Mouse (Mus musculus): ENCODE data around the gene Stag2.

Stag2 gene

DNA sequence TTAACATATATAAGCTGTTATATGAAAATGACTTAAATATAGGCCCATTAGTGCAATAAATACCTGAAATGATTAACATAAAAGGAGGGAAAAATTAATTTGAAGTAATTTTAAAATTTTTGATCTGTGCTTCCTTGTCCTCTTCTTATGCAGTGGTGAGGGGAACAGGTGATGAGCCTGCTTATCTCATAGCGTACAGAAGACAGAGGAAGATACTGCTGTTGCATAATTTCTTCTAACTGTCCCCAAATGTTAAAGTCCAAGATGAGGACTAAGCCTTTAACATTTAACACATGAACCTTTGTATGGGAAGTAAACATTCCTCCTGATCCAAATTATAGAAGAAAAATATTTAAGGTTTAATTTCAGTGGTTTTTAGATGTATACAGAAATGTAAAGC is 66.6 kb downstream of the Stag2 start:
- no peak for DNase-seq (ENCODE audit: low spot score in 2 of 2)

DNA sequence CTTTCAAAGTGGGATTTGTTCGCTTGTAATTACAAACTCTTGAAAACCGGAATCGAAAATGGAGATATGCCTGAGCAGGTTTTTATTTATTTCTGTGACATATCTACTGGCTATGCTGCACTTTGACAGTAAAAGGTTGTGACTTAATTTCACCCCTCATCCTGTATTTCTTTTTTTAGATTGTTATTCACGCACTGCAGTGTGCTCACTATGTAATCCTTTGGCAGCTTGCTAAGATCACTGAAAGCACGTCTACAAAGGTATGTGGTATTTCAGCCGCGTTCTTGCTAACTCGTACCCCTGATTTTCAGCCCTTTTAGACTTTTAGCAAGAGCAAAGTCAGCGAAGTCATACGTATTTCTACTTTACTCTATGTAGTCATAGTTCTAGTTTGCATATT is 101.2 kb downstream of the Stag2 start:
- DNase-seq (ENCODE audit: low spot score in 2 of 2), result no peak

DNA sequence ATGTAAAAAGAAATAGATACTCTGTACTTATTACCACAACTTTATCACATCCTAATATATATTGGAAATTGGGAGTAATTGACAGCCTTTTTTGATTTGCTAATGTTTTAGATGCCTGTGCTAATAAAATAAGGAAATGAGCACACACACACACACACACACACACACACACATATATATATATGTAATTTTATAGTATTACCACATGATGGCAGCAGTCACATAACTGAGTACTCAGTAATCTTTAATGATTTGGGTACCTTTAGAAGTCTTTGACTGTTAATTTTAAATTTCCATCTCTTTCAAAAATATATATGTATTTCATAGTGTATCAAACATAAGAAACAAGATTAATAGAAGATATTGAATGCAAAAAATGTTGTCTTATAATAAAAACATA is 123.6 kb downstream of the Stag2 start:
- DNase-seq (ENCODE audit: low spot score in 2 of 2), result no peak

DNA sequence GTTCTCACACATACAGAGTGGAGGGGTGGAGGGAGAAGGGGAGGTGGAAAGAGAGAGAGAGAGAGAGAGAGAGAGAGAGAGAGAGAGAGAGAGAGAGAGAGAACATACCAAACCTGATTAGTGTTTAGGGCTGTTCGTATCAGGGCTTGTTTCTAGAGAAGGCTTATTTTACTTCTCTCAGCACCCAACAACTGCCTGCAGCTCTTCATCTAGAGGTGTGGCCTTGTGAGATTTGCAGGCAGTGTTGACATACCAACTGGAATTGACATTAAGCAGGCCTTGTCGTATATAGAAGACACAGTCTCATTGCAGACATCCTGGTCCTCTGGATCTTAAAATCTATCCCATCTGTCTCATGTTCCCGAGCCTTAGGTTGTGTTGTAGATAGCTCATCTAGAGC is 141.1 kb downstream of the Stag2 start:
- no peak for DNase-seq (ENCODE audit: low spot score in 2 of 2)

DNA sequence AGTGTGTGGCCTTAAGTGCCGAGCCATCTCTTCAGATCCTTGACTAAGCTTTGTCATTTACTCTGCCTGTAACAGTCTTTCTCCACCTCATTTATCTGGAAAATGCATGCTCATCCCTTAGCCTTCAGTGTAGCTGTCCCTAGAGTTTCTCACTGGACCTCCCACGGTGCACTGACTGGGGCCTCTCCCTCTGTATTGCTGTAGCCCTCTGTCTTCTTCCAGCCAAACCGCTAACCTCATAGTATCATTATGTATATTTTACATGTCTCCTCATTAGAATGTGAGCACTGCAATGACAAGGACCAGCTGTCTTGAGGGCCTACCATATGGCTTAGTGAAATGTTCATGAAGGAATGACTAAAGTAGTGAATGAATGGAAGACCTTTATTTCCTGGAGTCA is 166.1 kb downstream of the Stag2 start:
- no peak for DNase-seq (ENCODE audit: low spot score in 2 of 2)

DNA sequence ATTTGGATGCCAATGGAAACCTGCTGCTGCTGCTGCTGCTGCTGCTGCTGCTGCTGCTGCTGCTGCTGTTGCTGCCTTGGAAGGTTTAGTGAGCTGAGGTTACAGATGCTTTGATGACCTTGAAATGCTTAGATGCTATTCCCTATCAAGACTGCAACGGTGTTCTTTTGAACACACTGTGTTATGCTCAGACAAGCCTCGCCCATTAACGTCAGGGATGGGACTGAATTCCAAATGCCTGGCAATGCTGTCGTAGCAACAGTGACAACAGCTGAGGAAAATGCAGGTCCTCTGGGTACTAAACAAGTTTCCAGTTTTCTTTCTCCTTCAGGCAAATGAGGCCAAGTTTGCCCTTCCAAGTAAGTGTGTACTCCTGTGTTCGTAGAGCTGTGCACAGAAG is 171.3 kb downstream of the Stag2 start:
- DNase-seq (ENCODE audit: low spot score in 2 of 2), result no peak

DNA sequence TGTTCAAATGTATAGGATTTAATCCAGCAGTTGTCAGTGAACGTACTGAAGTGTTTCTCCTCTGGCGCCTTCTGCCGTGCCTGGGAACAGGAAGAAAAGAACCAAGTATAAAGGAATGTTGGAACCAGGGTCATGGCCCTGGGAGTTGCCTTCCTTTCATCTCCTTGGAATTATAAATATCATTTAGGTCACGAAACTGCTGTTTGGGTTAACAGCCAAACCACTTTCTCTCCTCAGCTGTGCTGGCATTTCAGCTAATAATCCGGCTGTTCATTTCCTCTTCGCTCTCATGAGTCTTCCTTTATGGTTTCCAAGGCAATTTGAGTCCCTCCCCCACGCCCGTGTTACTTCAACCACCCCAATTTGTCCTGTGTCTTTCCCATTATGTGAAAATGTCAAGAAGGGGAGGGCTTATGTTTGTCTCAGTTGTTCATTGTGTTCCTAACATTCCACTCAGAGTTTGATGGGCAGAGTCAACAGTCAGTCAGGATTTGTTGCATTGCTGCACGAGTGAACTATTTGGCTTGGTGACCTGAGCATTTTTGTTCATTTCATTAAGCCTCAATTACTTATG is 172.2 kb downstream of the Stag2 start:
- no peak for DNase-seq (ENCODE audit: low spot score in 2 of 2)

DNA sequence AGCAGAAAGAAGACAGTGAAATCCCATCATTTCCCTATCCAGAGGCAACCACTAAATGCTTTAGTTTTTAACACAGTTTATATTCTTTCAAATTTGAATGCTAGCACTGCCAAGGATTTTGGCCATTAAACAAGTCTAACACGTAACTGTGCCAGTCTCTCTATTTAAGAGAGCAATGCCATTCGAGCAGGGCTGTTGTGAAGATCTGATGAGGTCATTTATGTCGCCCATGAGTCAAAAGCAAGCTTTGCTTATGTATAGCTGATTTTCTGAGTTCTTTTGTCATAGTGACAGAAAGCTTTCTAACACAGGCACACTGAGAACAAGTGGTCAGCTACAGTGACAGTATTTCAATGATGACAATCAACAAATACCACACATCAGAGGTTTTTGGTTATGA is 175.7 kb downstream of the Stag2 start:
- DNase-seq (ENCODE audit: low spot score in 2 of 2), result no peak
